Mouse (Mus musculus) limb, embryonic 14.5 days (tissue): Measurements from ENCODE around the gene Gtpbp3. TPM values are rescaled to one million over a fixed set of nuclear protein-coding genes. Genes with fewer than 3 reads are reported as not detected.
A peak's percentile ranks its signal among the peaks of the same experiment; 100 is the strongest.

Source experiments
- ATAC-seq: fragments of 200-750 bp; cut with Nextera tagmentation; 2 replicates; pipeline ENCODE4 v1.8.0; 2017; ENCODE audit warnings: low read depth, moderate number of reproducible peaks, moderate TSS enrichment; ENCODE audit not compliant: low FRiP score
- DNase-seq: peaks from one replicate; pipeline ENCODE4 v3.0.0-alpha.2; 2015; ENCODE audit warnings: low spot score
- H3K27ac ChIP-seq: fragments of 300-500 bp; sonication (generic); replicated peaks from 2 replicates; pipeline ENCODE4 v1.5.1; 2014; ENCODE audit warnings: low read depth, mild to moderate bottlenecking, low read length, moderate library complexity, mixed read lengths
- H3K27me3 ChIP-seq: fragments of 300-500 bp; sonication (generic); 2 replicates; pipeline ENCODE4 v1.6.1; 2014; ENCODE audit warnings: low read length, mixed read lengths; ENCODE audit not compliant: control insufficient read depth, insufficient read depth
- H3K36me3 ChIP-seq: fragments of 300-500 bp; sonication (generic); 2 replicates; pipeline ENCODE4 v1.6.1; 2014; ENCODE audit warnings: mild to moderate bottlenecking, low read length, moderate library complexity, mixed read lengths; ENCODE audit not compliant: control insufficient read depth, insufficient read depth
- H3K4me1 ChIP-seq: fragments of 300-500 bp; sonication (generic); 2 replicates; pipeline ENCODE4 v1.6.1; 2014; ENCODE audit warnings: antibody characterized with exemption, low read length, mixed read lengths; ENCODE audit not compliant: control insufficient read depth, insufficient read depth
- H3K4me2 ChIP-seq: fragments of 300-500 bp; sonication (generic); replicated peaks from 2 replicates; pipeline ENCODE4 v1.6.1; 2014; ENCODE audit warnings: low read depth, mild to moderate bottlenecking, low read length, moderate library complexity; ENCODE audit not compliant: severe bottlenecking
- H3K4me3 ChIP-seq: fragments of 300-500 bp; sonication (generic); replicated peaks from 2 replicates; pipeline ENCODE4 v1.5.1; 2014; ENCODE audit warnings: low read length
- H3K9ac ChIP-seq: fragments of 300-500 bp; sonication (generic); 2 replicates; pipeline ENCODE4 v1.6.1; 2014; ENCODE audit warnings: mild to moderate bottlenecking, low read depth, low read length, moderate library complexity; ENCODE audit not compliant: severe bottlenecking
- H3K9me3 ChIP-seq: fragments of 300-500 bp; sonication (generic); 2 replicates; pipeline ENCODE4 v1.6.1; 2016; ENCODE audit warnings: low read length; ENCODE audit not compliant: control insufficient read depth
- POLR2A ChIP-seq: fragments of 200-500 bp; IDR thresholded peaks from 2 replicates; pipeline ENCODE4 v1.8.0; 2012; ENCODE audit warnings: inconsistent platforms, mild to moderate bottlenecking, moderate library complexity, borderline replicate concordance; ENCODE audit not compliant: insufficient read depth, insufficient read length; ENCODE audit errors: extremely low read depth
- WGBS: fragments of 180-500 bp; shearing (Covaris S2); extraction: QIAGEN DNeasy Blood & Tissue Kit; methylation state at CpG from one replicate; pipeline ENCODE4 v1.1.7; 2014; 5-methylcytosine and 5-hydroxymethylcytosine counted together
- polyA plus RNA-seq, 2 experiments: library from polyadenylated mRNA; depleted of rRNA in 1 of 2; stranded (reverse) in 1 of 2; unstranded in 1 of 2; fragments of >200 nt; fragmentation: Nextera tagmentation in 1 of 2; extraction: Ambion mirVana in 1 of 2; gene quantifications; 2 replicates each; pipeline versions ENCODE4 v1.2.1 to v1.2.3; 2012 to 2014

The Gtpbp3 gene
- polyA plus RNA-seq, 2 experiments: 5.9 to 41.6 TPM

GRCm38 (mm10) chr8:71452669-71453068, 35.2 kb upstream of the Gtpbp3 start:
- ATAC-seq (peak; percentile 78), DNase-seq (no peak)
- TF ChIP-seq POLR2A: no peak
- Histone ChIP-seq H3K4me2 (no peak overlapping the region), H3K4me3 (no peak overlapping the region), H3K9me3 (no peaks in the 10 kb centered on the region), H3K4me1 (no peaks in the 10 kb centered on the region), H3K36me3 (peaks cover 11% of the 10 kb centered on the region), H3K27ac (no peak overlapping the region), H3K27me3 (no peaks in the 10 kb centered on the region), H3K9ac (no peak overlapping the region)
- 76% methylated on average over 2 of the region's 2 CpGs for WGBS

- Histone ChIP-seq H3K36me3 (peaks cover 31% of the 10 kb centered on the region), H3K9me3 (no peaks in the 10 kb centered on the region), H3K9ac (no peak overlapping the region), H3K27me3 (no peaks in the 10 kb centered on the region), H3K4me2 (no peak overlapping the region), H3K4me1 (no peaks in the 10 kb centered on the region), H3K27ac (no peak overlapping the region), H3K4me3 (no peak overlapping the region)
- TF ChIP-seq POLR2A: no peak
- ATAC-seq: no peak
- DNase-seq: no peak
- WGBS: 83% methylated on average over 8 of the region's 8 CpGs
These were observed 33.2 kb upstream of the Gtpbp3 start for GRCm38 (mm10) chr8:71454668-71455067.

GRCm38 (mm10) chr8:71456906-71457305, 31.0 kb upstream of the Gtpbp3 start:
- no peak for DNase-seq
- H3K4me1 ChIP-seq: no peaks in the 10 kb centered on the region
- no peak overlapping the region for H3K27ac ChIP-seq
- H3K4me3 ChIP-seq: no peak overlapping the region
- no peak overlapping the region for H3K4me2 ChIP-seq
- H3K9ac ChIP-seq: no peak overlapping the region
- ATAC-seq: no peak
- no peaks in the 10 kb centered on the region for H3K9me3 ChIP-seq
- H3K27me3 ChIP-seq: no peaks in the 10 kb centered on the region
- WGBS: 36% methylated on average over 19 of the region's 22 CpGs
- no peak for TF ChIP-seq POLR2A
- peaks cover 48% of the 10 kb centered on the region for H3K36me3 ChIP-seq

GRCm38 (mm10) chr8:71457659-71458270, 30.1 kb upstream of the Gtpbp3 start:
- TF ChIP-seq POLR2A: no peak
- H3K9me3 ChIP-seq: no peaks in the 10 kb centered on the region
- peaks cover 48% of the 10 kb centered on the region for H3K36me3 ChIP-seq
- no peak overlapping the region for H3K4me2 ChIP-seq
- peaks cover 8% of the 10 kb centered on the region for H3K4me1 ChIP-seq
- DNase-seq (no peak), ATAC-seq (no peak)
- no peaks in the 10 kb centered on the region for H3K27me3 ChIP-seq
- 82% methylated on average over 20 of the region's 20 CpGs for WGBS
- no peak overlapping the region for H3K4me3 ChIP-seq
- H3K9ac ChIP-seq: no peak overlapping the region
- no peak overlapping the region for H3K27ac ChIP-seq

GRCm38 (mm10) chr8:71460716-71461115, 27.2 kb upstream of the Gtpbp3 start:
- peaks cover 48% of the 10 kb centered on the region for H3K36me3 ChIP-seq
- no peak for ATAC-seq

More at GRCm38 (mm10) chr8:71460716-71461115, 27.2 kb upstream of the Gtpbp3 start:
- no peak overlapping the region for H3K9ac ChIP-seq
- H3K4me3 ChIP-seq: no peak overlapping the region
- no peak overlapping the region for H3K27ac ChIP-seq
- no peak overlapping the region for H3K4me2 ChIP-seq
- no peaks in the 10 kb centered on the region for H3K27me3 ChIP-seq
- H3K9me3 ChIP-seq: no peaks in the 10 kb centered on the region
- DNase-seq: no peak
- no peak for TF ChIP-seq POLR2A
- WGBS: 95% methylated on average over 6 of the region's 6 CpGs
- H3K4me1 ChIP-seq: peaks cover 20% of the 10 kb centered on the region
